Mouse (Mus musculus) B cell, adult 2 months (primary cell): Measurements from ENCODE around the gene Zfp131.
"Not testable (repeated sequence)": the region's sequence is repeated elsewhere in the genome, so short reads cannot be mapped to it uniquely, and the experiment has no call there.

ENCODE experiments used
- DNase-seq, 2 experiments: peaks; one replicate each; pipeline ENCODE4 v3.0.0; 2022

Zfp131 gene

GRCm38 (mm10) chr13:119790761-119791579, at the start of gene Zfp131:
TSS of gene Zfp131 (minus strand) at chr13:119790889.
- DNase-seq, result peak; percentile 96

DNA sequence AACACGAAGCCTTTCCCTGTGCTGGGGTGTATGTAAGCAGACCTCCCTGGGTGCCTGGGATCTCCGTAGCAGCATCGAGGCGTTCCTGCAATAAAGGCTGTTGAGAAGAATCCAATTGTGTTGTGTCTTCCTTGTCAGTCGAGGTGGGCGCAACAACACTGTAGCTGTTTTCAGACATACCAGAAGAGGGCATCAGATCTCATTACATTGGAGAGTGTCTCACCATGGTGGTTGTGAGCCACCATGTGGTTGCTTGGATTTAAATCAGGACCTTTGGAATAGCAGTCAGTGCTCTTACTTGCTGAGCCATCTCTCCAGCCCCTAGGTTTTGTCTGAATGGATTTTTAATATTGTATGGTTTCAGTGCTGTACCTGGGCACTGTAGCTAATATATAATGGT, 49.3 kb upstream of the Zfp131 start:
- DNase-seq, result not testable (repeated sequence)

GRCm38 (mm10) chr13:119837719-119838337, 47.1 kb upstream of the Zfp131 start:
- peak; percentile 32 to 41 for DNase-seq

GRCm38 (mm10) chr13:119836324-119836811, 45.7 kb upstream of the Zfp131 start:
- DNase-seq, result peak; percentile 6 to 25

- peak; percentile 50 for DNase-seq
Observed at GRCm38 (mm10) chr13:119835320-119836056, 44.8 kb upstream of the Zfp131 start, which contains the start of gene D13Ertd608e. TSS of gene D13Ertd608e (plus strand) at chr13:119836006.

GRCm38 (mm10) chr13:119830116-119830515, 39.4 kb upstream of the Zfp131 start, which contains the start of gene AF067063:
TSS of gene AF067063 (minus strand) at chr13:119830216.
- not testable (repeated sequence) for DNase-seq

GRCm38 (mm10) chr13:119817579-119818206, 27.0 kb upstream of the Zfp131 start:
- no peak for DNase-seq

DNA sequence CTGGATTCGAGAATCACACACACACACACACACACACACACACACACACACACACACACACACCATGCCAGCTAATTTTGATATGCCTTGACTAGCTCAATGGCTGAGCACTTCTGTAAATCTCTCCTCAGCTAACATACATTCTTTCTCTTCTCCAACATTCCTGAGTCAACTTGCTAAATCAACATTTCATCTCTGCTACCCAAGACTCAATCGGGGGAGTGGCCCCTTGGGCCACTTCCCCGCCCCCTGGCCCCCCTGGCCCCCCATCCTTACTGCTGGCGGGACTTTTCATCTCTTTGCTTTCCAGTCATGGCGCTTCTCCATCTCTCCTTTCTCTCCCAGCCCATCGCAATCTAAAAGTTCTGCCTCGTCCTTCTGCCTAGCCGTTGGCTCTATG, 26.1 kb upstream of the Zfp131 start:
- DNase-seq, result no peak

GRCm38 (mm10) chr13:119810031-119810430, 19.3 kb upstream of the Zfp131 start:
- DNase-seq, result no peak

DNA sequence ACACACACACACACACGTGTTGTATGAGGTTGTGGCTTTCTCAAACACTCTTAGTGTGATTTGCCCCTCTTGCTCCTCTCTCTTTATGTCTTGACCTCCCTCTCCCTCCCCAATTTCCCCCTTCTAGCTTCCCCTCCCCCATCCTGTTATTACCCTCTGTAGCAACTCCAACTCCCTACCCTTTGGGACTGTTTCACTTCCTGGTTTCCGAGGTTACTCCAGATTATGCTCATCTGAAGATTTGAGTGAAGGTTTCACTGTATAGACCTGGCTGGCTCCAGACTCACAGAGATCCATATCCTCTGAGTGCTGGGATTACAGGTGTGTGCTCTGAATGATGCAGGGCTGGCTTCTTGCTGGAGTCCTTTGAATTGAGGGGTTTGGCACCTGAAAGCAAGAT, 18.2 kb upstream of the Zfp131 start:
- DNase-seq, result no peak

- DNase-seq, result no peak
Observed at GRCm38 (mm10) chr13:119797656-119798055, 7.0 kb upstream of the Zfp131 start.

DNA sequence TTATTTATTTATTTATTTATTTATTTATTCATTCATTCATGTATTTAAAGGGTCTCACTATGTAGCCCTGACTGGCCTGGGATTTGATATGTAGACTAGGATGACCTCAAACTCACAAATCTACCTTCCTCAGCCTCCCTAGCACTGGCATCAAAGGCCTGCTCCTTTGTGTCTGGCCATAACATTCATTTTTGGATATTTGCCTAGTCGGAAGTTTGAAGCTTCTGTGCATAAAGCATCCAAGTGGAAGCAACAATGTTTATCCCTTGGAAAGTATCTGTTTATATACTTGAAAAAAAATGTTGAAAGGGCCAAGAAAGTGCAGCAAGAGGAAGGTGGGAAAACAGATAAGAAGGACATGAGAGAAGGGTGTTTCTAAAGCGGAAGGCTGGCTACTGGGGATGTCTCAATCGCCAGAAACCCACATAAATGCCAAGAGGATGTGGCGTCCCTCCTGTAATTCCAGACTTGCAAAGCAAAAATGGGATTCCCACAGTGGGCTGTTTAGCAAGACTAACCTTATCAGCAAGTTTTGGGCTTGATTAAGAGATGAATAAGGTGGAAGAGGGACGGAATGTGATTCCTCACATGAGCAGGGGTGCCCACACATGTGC, 2.2 kb upstream of the Zfp131 start:
- no peak for DNase-seq

GRCm38 (mm10) chr13:119791580-119792135, 969 bp upstream of the Zfp131 start:
- peak in 1 of 2 experiments; percentile 10 for DNase-seq

- DNase-seq, result peak; percentile 19 to 45
Observed at GRCm38 (mm10) chr13:119789851-119790717, 605 bp downstream of the Zfp131 start.

- no peak for DNase-seq
Observed at GRCm38 (mm10) chr13:119783581-119783980, 7.1 kb downstream of the Zfp131 start.

DNA sequence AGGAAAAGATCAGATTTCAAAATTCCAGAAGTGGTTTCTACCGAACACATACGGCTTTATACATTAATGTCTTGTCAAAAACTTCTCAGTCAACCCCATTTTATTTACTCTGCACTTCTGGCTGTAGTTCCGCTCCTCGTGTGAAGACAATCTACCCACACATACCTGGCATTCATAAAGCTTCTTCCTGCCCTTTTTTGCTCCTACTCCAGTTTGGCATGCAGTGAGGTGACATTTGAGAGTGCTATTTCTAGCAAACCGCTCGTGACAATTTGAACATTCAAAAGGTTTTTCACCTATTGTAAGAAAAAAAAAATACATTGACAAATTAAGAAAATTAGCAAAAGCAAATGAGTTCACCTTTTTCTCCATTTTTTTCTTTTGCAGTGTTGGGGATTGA, 22.1 kb downstream of the Zfp131 start:
- no peak for DNase-seq

- DNase-seq, result no peak
Observed at GRCm38 (mm10) chr13:119766480-119766879, 24.2 kb downstream of the Zfp131 start.

- no peak for DNase-seq
Observed at GRCm38 (mm10) chr13:119756831-119757230, 33.9 kb downstream of the Zfp131 start.

- peak; percentile 27 to 37 for DNase-seq
Observed at GRCm38 (mm10) chr13:119755681-119756471, 34.8 kb downstream of the Zfp131 start, which contains the start of gene Nim1k. TSS of gene Nim1k (minus strand) at chr13:119755882.

- peak in 1 of 2 experiments; percentile 32 for DNase-seq
Observed at GRCm38 (mm10) chr13:119755141-119755547, 35.5 kb downstream of the Zfp131 start.
